Mouse (Mus musculus): Measurements from ENCODE around the gene Ifrd2. TPM values are rescaled to one million over a fixed set of nuclear protein-coding genes. Genes with fewer than 3 reads are reported as not detected.
A peak's percentile ranks its signal among the peaks of the same experiment; 100 is the strongest.

Ifrd2 gene
- polyA plus RNA-seq, 1 experiment, result 71.2 TPM

GRCm38 (mm10) chr9:107545199-107545598 lies 42.2 kb upstream of the Ifrd2 start:
- peaks cover 20% of the 10 kb centered on the region; the same call in 1 of the 2 replicates for H3K4me1 ChIP-seq (ENCODE audit: control insufficient read depth, insufficient read depth, insufficient read length)
- H3K27me3 ChIP-seq (ENCODE audit: control insufficient read depth, insufficient read depth, low read length), result no peaks in the 10 kb centered on the region
- no peak for TF ChIP-seq CTCF (IDR thresholded peaks at IDR 0.05; ENCODE audit: extremely low read depth, insufficient read depth, insufficient read length, insufficient replicate concordance)
- no peak for TF ChIP-seq POLR2A (IDR thresholded peaks at IDR 0.05; ENCODE audit: low read depth, low read length)
- no peak for DNase-seq (ENCODE audit: low read depth in 1 of 2, low spot score in 2 of 2)
- H3K27ac ChIP-seq (ENCODE audit: insufficient read depth, low read length), result no peak overlapping the region
- H3K36me3 ChIP-seq (ENCODE audit: control insufficient read depth, insufficient read depth, low read length), result peaks cover 3% of the 10 kb centered on the region; the same call in 1 of the 2 replicates
- WGBS, result 95% methylated on average over 10 of the region's 10 CpGs
- H3K4me3 ChIP-seq (ENCODE audit: extremely low read depth, insufficient read depth, insufficient read length), result no peak overlapping the region

GRCm38 (mm10) chr9:107545602-107546001 lies 41.8 kb upstream of the Ifrd2 start:
- Histone ChIP-seq H3K27me3 (ENCODE audit: control insufficient read depth, insufficient read depth, low read length) (no peaks in the 10 kb centered on the region), H3K4me1 (ENCODE audit: control insufficient read depth, insufficient read depth, insufficient read length) (peaks cover 24% of the 10 kb centered on the region; the same call in 1 of the 2 replicates), H3K4me3 (ENCODE audit: extremely low read depth, insufficient read depth, insufficient read length) (no peak overlapping the region), H3K27ac (ENCODE audit: insufficient read depth, low read length) (no peak overlapping the region), H3K36me3 (ENCODE audit: control insufficient read depth, insufficient read depth, low read length) (peaks cover 3% of the 10 kb centered on the region; the same call in 1 of the 2 replicates)
- DNase-seq (ENCODE audit: low read depth in 1 of 2, low spot score in 2 of 2), result peak in 1 of 2 experiments; percentile 67
- TF ChIP-seq CTCF (IDR thresholded peaks at IDR 0.05; ENCODE audit: extremely low read depth, insufficient read depth, insufficient read length, insufficient replicate concordance) (peak; percentile 83; the same call in 1 of the 2 replicates), POLR2A (IDR thresholded peaks at IDR 0.05; ENCODE audit: low read depth, low read length) (no peak)
- 17% methylated on average over 3 of the region's 3 CpGs for WGBS

GRCm38 (mm10) chr9:107547026-107547425 lies 40.4 kb upstream of the Ifrd2 start, which contains the start of gene Zmynd10:
Zmynd10 (plus strand) TSS chr9:107547298.
- H3K4me3 ChIP-seq (ENCODE audit: extremely low read depth, insufficient read depth, insufficient read length), result no peak within 1 kb of the TSS
- H3K36me3 ChIP-seq (ENCODE audit: control insufficient read depth, insufficient read depth, low read length), result peaks cover 3% of the 10 kb centered on the region; the same call in 1 of the 2 replicates
- TF ChIP-seq POLR2A (IDR thresholded peaks at IDR 0.05; ENCODE audit: low read depth, low read length), result no peak
- TF ChIP-seq CTCF (IDR thresholded peaks at IDR 0.05; ENCODE audit: extremely low read depth, insufficient read depth, insufficient read length, insufficient replicate concordance), result no peak
- H3K27ac ChIP-seq (ENCODE audit: insufficient read depth, low read length), result no peak within 1 kb of the TSS
- peak in 1 of 2 experiments; percentile 79 for DNase-seq (ENCODE audit: low read depth in 1 of 2, low spot score in 2 of 2)
- peaks cover 31% of the 10 kb centered on the region for H3K4me1 ChIP-seq (ENCODE audit: control insufficient read depth, insufficient read depth, insufficient read length)
- WGBS, result 3% methylated on average over 20 of the region's 20 CpGs
- H3K27me3 ChIP-seq (ENCODE audit: control insufficient read depth, insufficient read depth, low read length), result no peaks in the 10 kb centered on the region

- Histone ChIP-seq H3K4me3 (ENCODE audit: extremely low read depth, insufficient read depth, insufficient read length) (no peak overlapping the region), H3K36me3 (ENCODE audit: control insufficient read depth, insufficient read depth, low read length) (peaks cover 3% of the 10 kb centered on the region; the same call in 1 of the 2 replicates), H3K27ac (ENCODE audit: insufficient read depth, low read length) (no peak overlapping the region), H3K27me3 (ENCODE audit: control insufficient read depth, insufficient read depth, low read length) (no peaks in the 10 kb centered on the region), H3K4me1 (ENCODE audit: control insufficient read depth, insufficient read depth, insufficient read length) (peaks cover 28% of the 10 kb centered on the region)
- DNase-seq (ENCODE audit: low read depth in 1 of 2, low spot score in 2 of 2), result no peak
- WGBS, result 82% methylated on average over 5 of the region's 5 CpGs
- TF ChIP-seq CTCF (IDR thresholded peaks at IDR 0.05; ENCODE audit: extremely low read depth, insufficient read depth, insufficient read length, insufficient replicate concordance) (no peak), POLR2A (IDR thresholded peaks at IDR 0.05; ENCODE audit: low read depth, low read length) (no peak)
Measured at GRCm38 (mm10) chr9:107547957-107548356, 39.5 kb upstream of the Ifrd2 start.

- H3K36me3 ChIP-seq (ENCODE audit: control insufficient read depth, insufficient read depth, low read length), result peaks cover 3% of the 10 kb centered on the region; the same call in 1 of the 2 replicates
- no peak overlapping the region for H3K27ac ChIP-seq (ENCODE audit: insufficient read depth, low read length)
- H3K4me3 ChIP-seq (ENCODE audit: extremely low read depth, insufficient read depth, insufficient read length), result no peak overlapping the region
- H3K27me3 ChIP-seq (ENCODE audit: control insufficient read depth, insufficient read depth, low read length), result no peaks in the 10 kb centered on the region
- DNase-seq (ENCODE audit: low read depth in 1 of 2, low spot score in 2 of 2), result no peak
- peaks cover 33% of the 10 kb centered on the region for H3K4me1 ChIP-seq (ENCODE audit: control insufficient read depth, insufficient read depth, insufficient read length)
- WGBS, result 92% methylated on average over 10 of the region's 10 CpGs
- TF ChIP-seq POLR2A (IDR thresholded peaks at IDR 0.05; ENCODE audit: low read depth, low read length) (no peak), CTCF (IDR thresholded peaks at IDR 0.05; ENCODE audit: extremely low read depth, insufficient read depth, insufficient read length, insufficient replicate concordance) (no peak)
Measured at GRCm38 (mm10) chr9:107548820-107549219, 38.6 kb upstream of the Ifrd2 start.

GRCm38 (mm10) chr9:107549297-107550074 lies 38.0 kb upstream of the Ifrd2 start:
- Histone ChIP-seq H3K27me3 (ENCODE audit: control insufficient read depth, insufficient read depth, low read length) (no peaks in the 10 kb centered on the region), H3K4me1 (ENCODE audit: control insufficient read depth, insufficient read depth, insufficient read length) (peaks cover 33% of the 10 kb centered on the region), H3K27ac (ENCODE audit: insufficient read depth, low read length) (no peak overlapping the region), H3K4me3 (ENCODE audit: extremely low read depth, insufficient read depth, insufficient read length) (no peak overlapping the region), H3K36me3 (ENCODE audit: control insufficient read depth, insufficient read depth, low read length) (peaks cover 3% of the 10 kb centered on the region; the same call in 1 of the 2 replicates)
- WGBS, result 96% methylated on average over 20 of the region's 20 CpGs
- TF ChIP-seq POLR2A (IDR thresholded peaks at IDR 0.05; ENCODE audit: low read depth, low read length) (no peak), CTCF (IDR thresholded peaks at IDR 0.05; ENCODE audit: extremely low read depth, insufficient read depth, insufficient read length, insufficient replicate concordance) (no peak)
- no peak for DNase-seq (ENCODE audit: low read depth in 1 of 2, low spot score in 2 of 2)
